Mouse (Mus musculus) kidney, postnatal 0 days (tissue): ENCODE measurements at regions not wholly inside any gene's neighbourhood (a gene's known extent, or its start where the extent isn't known, plus 50 kb on each side); places are given as distances from the start of the nearest gene placed in this dataset.

Source experiments
- ATAC-seq: fragments of 200-750 bp; cut with Nextera tagmentation; replicated peaks from 2 replicates; pipeline ENCODE4 v1.8.0; 2017; ENCODE audit warnings: low read depth, moderate number of reproducible peaks, moderate TSS enrichment, moderate library complexity; ENCODE audit not compliant: low FRiP score
- DNase-seq: peaks from one replicate; pipeline ENCODE4 v3.0.0-alpha.2; 2016; ENCODE audit warnings: low spot score
- H3K27ac ChIP-seq: fragments of 300-500 bp; sonication (generic); 2 replicates; pipeline ENCODE4 v1.5.1; 2014; ENCODE audit warnings: mild to moderate bottlenecking
- H3K27me3 ChIP-seq: fragments of 300-500 bp; sonication (generic); 2 replicates; pipeline ENCODE4 v1.6.1; 2014; ENCODE audit warnings: low read length, mixed read lengths; ENCODE audit not compliant: insufficient read depth
- H3K36me3 ChIP-seq: fragments of 300-500 bp; sonication (generic); 2 replicates; pipeline ENCODE4 v1.6.1; 2014; ENCODE audit warnings: low read length, mixed read lengths; ENCODE audit not compliant: insufficient read depth
- H3K4me1 ChIP-seq: fragments of 300-500 bp; sonication (generic); replicated peaks from 2 replicates; pipeline ENCODE4 v1.6.1; 2014; ENCODE audit warnings: antibody characterized with exemption, low read length, mixed read lengths; ENCODE audit not compliant: insufficient read depth
- H3K4me2 ChIP-seq: fragments of 300-500 bp; sonication (generic); 2 replicates; pipeline ENCODE4 v1.6.1; 2014; ENCODE audit warnings: mild to moderate bottlenecking, low read length, moderate library complexity, mixed read lengths
- H3K4me3 ChIP-seq: fragments of 300-500 bp; sonication (generic); replicated peaks from 2 replicates; pipeline ENCODE4 v1.5.1; 2014; ENCODE audit warnings: low read depth, low read length
- H3K9ac ChIP-seq: fragments of 300-500 bp; sonication (generic); 2 replicates; pipeline ENCODE4 v1.6.1; 2014; ENCODE audit warnings: low read depth, low read length
- H3K9me3 ChIP-seq: fragments of 300-500 bp; sonication (generic); replicated peaks from 2 replicates; pipeline ENCODE4 v1.6.1; 2016; ENCODE audit warnings: low read length, inconsistent platforms, mixed read lengths
- CTCF ChIP-seq: IDR thresholded peaks from 2 replicates; pipeline ENCODE4 v1.5.1; 2016; ENCODE audit warnings: antibody characterized with exemption, low read depth, mild to moderate bottlenecking, moderate library complexity
- WGBS: fragments of 180-500 bp; shearing (Covaris S2); extraction: QIAGEN DNeasy Blood & Tissue Kit; methylation state at CpG from one replicate; pipeline ENCODE4 v1.1.7; 2014; 5-methylcytosine and 5-hydroxymethylcytosine counted together

GRCm38 (mm10) chr4:29130485-29130884 is 317.6 kb downstream of the Epha7 start:
- ATAC-seq, result no peak
- Histone ChIP-seq H3K4me3 (no peak overlapping the region), H3K36me3 (no peaks in the 10 kb centered on the region), H3K9ac (no peak overlapping the region), H3K27ac (no peak overlapping the region), H3K9me3 (no peaks in the 10 kb centered on the region), H3K27me3 (no peaks in the 10 kb centered on the region), H3K4me2 (no peak overlapping the region), H3K4me1 (no peaks in the 10 kb centered on the region)
- TF ChIP-seq CTCF, result no peak
- no peak for DNase-seq

- Histone ChIP-seq H3K36me3 (no peaks in the 10 kb centered on the region), H3K9me3 (no peaks in the 10 kb centered on the region), H3K4me3 (0 out of 2 replicates have a peak overlapping the region, but pooled peaks have one; percentile 8), H3K4me2 (peak overlapping the region; percentile 39), H3K27ac (no peak overlapping the region), H3K4me1 (0 out of 2 replicates have a peak, but pooled peaks cover 3% of the 10 kb centered on the region), H3K9ac (no peak overlapping the region), H3K27me3 (no peaks in the 10 kb centered on the region)
- WGBS, result 23% methylated on average over 21 of the region's 21 CpGs
- TF ChIP-seq CTCF, result no peak
- ATAC-seq (peak; percentile 52; the same call in 1 of the 2 replicates), DNase-seq (peak; percentile 80)
Observed at GRCm38 (mm10) chr4:29133404-29134307, 320.7 kb downstream of the Epha7 start.

GRCm38 (mm10) chr4:29135685-29136385 is 322.9 kb downstream of the Epha7 start:
- H3K36me3 ChIP-seq, result no peaks in the 10 kb centered on the region
- no peaks in the 10 kb centered on the region for H3K27me3 ChIP-seq
- H3K4me3 ChIP-seq, result no peak overlapping the region
- DNase-seq (no peak), ATAC-seq (no peak)
- peak overlapping the region; percentile 7; the same call in 1 of the 2 replicates for H3K4me2 ChIP-seq
- no peaks in the 10 kb centered on the region for H3K9me3 ChIP-seq
- H3K27ac ChIP-seq, result no peak overlapping the region
- 25% methylated on average over 5 of the region's 5 CpGs for WGBS
- H3K9ac ChIP-seq, result no peak overlapping the region
- H3K4me1 ChIP-seq, result 0 out of 2 replicates have a peak, but pooled peaks cover 3% of the 10 kb centered on the region
- TF ChIP-seq CTCF, result no peak

- no peak for DNase-seq
- 0 out of 2 replicates have a peak, but pooled peaks cover 3% of the 10 kb centered on the region for H3K4me1 ChIP-seq
- WGBS, result 71% methylated on average over 8 of the region's 8 CpGs
Observed at GRCm38 (mm10) chr4:29138771-29139301, 325.9 kb downstream of the Epha7 start.

DNA sequence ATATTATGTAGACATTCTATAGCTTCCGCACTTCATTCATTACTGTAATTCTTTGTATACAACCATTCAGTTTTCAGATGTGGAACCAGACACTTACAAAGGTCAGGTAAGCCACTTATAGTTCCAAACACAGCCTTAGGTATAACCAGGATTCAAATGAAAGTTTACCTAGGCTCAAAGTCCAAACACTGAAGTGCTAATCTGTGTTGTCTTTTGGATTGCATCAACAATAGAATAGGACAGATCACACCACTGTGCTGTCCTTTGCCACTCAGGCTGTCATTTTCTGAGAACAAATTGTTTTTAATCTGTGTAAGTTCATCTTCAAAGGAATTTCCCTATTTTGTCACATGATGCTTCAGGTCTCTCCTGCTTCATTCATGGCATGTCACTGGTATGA is 330.5 kb downstream of the Epha7 start:
- no peaks in the 10 kb centered on the region for H3K9me3 ChIP-seq
- no peak for TF ChIP-seq CTCF
- WGBS, result 98% methylated on average over 1 of the region's 1 CpGs
- no peaks in the 10 kb centered on the region for H3K36me3 ChIP-seq
- no peaks in the 10 kb centered on the region for H3K27me3 ChIP-seq
- DNase-seq (no peak), ATAC-seq (no peak)
- no peaks in the 10 kb centered on the region for H3K4me1 ChIP-seq
- no peak overlapping the region for H3K4me3 ChIP-seq
- no peak overlapping the region for H3K4me2 ChIP-seq
- no peak overlapping the region for H3K27ac ChIP-seq
- no peak overlapping the region for H3K9ac ChIP-seq

More at GRCm38 (mm10) chr4:29138771-29139301, 325.9 kb downstream of the Epha7 start:
- no peak overlapping the region for H3K4me3 ChIP-seq
- H3K9me3 ChIP-seq, result no peaks in the 10 kb centered on the region
- no peaks in the 10 kb centered on the region for H3K36me3 ChIP-seq
- no peak for ATAC-seq
- H3K4me2 ChIP-seq, result no peak overlapping the region
- no peak overlapping the region for H3K27ac ChIP-seq
- no peaks in the 10 kb centered on the region for H3K27me3 ChIP-seq
- no peak overlapping the region for H3K9ac ChIP-seq
- no peak for TF ChIP-seq CTCF

DNA sequence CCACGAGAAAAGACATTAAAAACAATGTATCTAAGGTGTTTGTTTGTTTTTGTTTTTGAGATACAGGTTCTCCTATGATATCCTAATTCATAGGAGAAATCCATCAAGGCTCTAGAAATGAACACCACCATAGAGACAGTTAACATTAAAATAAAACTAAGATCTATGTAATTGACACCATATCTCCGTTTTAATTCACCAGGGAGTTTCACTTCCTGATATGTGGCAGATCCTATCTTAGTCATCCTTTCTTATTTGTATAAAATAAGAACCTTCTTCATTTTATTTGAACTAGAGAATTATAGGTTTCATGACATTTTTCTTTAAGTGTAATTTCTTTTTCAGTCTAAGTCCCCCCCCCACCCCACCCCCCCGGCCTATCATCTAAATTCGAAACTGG is 332.3 kb downstream of the Epha7 start:
- WGBS, result 76% methylated on average over 4 of the region's 4 CpGs
- no peaks in the 10 kb centered on the region for H3K36me3 ChIP-seq
- ATAC-seq (no peak), DNase-seq (no peak)
- no peak for TF ChIP-seq CTCF
- H3K4me1 ChIP-seq, result no peaks in the 10 kb centered on the region
- no peaks in the 10 kb centered on the region for H3K27me3 ChIP-seq
- no peak overlapping the region for H3K27ac ChIP-seq
- H3K4me3 ChIP-seq, result no peak overlapping the region
- H3K4me2 ChIP-seq, result no peak overlapping the region
- H3K9me3 ChIP-seq, result no peaks in the 10 kb centered on the region
- H3K9ac ChIP-seq, result no peak overlapping the region
